14 mouse cellular contexts compared by ENCODE assay signal in the genomic region with DNA sequence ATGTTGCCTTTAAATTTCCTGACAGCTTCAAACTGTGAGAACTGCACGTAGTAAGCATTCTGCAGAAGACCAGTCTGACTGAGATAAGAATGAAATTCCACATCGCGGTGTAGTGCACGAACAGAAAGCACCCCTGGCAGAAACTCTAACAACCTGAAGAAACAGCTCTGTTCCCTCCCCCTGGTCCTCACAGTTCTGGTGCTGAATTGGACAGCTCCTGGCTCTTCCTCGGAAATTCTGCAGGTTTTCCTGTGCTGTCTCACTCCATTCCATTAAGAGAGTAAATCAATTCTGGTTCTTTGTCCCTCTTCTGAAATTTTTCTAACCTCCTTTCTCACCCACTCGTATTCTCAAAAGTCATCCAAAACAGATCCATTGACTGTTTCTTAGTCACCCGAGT. TPM values are rescaled to one million over a fixed set of nuclear protein-coding genes. Genes with fewer than 3 reads are reported as not detected.
A peak's percentile ranks its signal among the peaks of the same experiment; 100 is the strongest.
DNase-seq lines count a peak whose midpoint lies in the region; ATAC-seq and TF ChIP-seq lines count a peak whose summit lies in the region.
"Had no signal": no experiment of that assay in that cellular context is flagged by ENCODE, and none has a peak within 500 bp of the region (broad histone marks: within the 10 kb centered on the region; RNA-seq: fewer than 3 reads in every experiment).

No protein-coding gene starts in this region.

- no peaks in the 10 kb centered on the region for H3K36me3 ChIP-seq in kidney, postnatal 0 days (ENCODE audit: insufficient read depth, low read length)
- no peaks in the 10 kb centered on the region for H3K36me3 ChIP-seq in ES-E14 (ENCODE audit: control insufficient read depth, insufficient read depth, low read length, poor library complexity, severe bottlenecking)
- no peaks in the 10 kb centered on the region for H3K36me3 ChIP-seq in embryonic facial prominence, embryonic 14.5 days (ENCODE audit: control insufficient read depth, insufficient read depth, low read length)
- H3K36me3 ChIP-seq: embryonic facial prominence, embryonic 13.5 days had no signal

- no peak overlapping the region for H3K4me3 ChIP-seq in kidney, postnatal 0 days (replicated peaks; ENCODE audit: low read depth, low read length)
- H3K4me3 ChIP-seq in ES-E14 (ENCODE audit: insufficient read depth in 1 of 2, low read depth in 1 of 2, low read length in 2 of 2, poor library complexity in 1 of 2, severe bottlenecking in 1 of 2) = no peak overlapping the region
- H3K4me3 ChIP-seq in embryonic facial prominence, embryonic 14.5 days (ENCODE audit: low read depth, low read length) = no peak overlapping the region
- H3K4me3 ChIP-seq: embryonic facial prominence, embryonic 13.5 days had no signal

- DNase-seq in kidney, postnatal 0 days (ENCODE audit: low spot score) = peak; percentile 67
- DNase-seq in kidney, adult 9 months = no peak
- DNase-seq in 3T3-L1 (ENCODE audit: low read depth, low spot score) (peak; percentile 43), ES-E14 (ENCODE audit: low read depth, low spot score) (peak; percentile 25), MN1 (ENCODE audit: low spot score) (no peak)
- peak; percentile 64 for DNase-seq in embryonic facial prominence, embryonic 14.5 days (ENCODE audit: low spot score)
- no peak for DNase-seq in left cerebral cortex, postnatal 14 days (ENCODE audit: low spot score in 2 of 2)
- DNase-seq in c-Kit-positive CD71-positive TER-119-positive erythroid progenitor cells, embryonic 14.5 days (ENCODE audit: low spot score) = no peak
- DNase-seq: forebrain, postnatal 0 days had no signal

- no peak overlapping the region for H3K27ac ChIP-seq in kidney, postnatal 0 days
- H3K27ac ChIP-seq in ES-E14 (ENCODE audit: insufficient read depth, low read depth, low read length, poor library complexity, severe bottlenecking) = no peak overlapping the region
- H3K27ac ChIP-seq in embryonic facial prominence, embryonic 14.5 days (replicated peaks; ENCODE audit: low read depth, low read length) = no peak overlapping the region
- H3K27ac ChIP-seq: embryonic facial prominence, embryonic 13.5 days; hindbrain, postnatal 0 days had no signal

- H3K4me2 ChIP-seq in kidney, postnatal 0 days (ENCODE audit: low read length) = no peak overlapping the region
- H3K4me2 ChIP-seq in embryonic facial prominence, embryonic 14.5 days (ENCODE audit: low read depth, low read length) = no peak overlapping the region
- H3K4me2 ChIP-seq: embryonic facial prominence, embryonic 13.5 days had no signal

- WGBS in kidney, postnatal 0 days = 24% methylated on average over 7 of the region's 7 CpGs
- 23% methylated on average over 7 of the region's 7 CpGs for WGBS in embryonic facial prominence, embryonic 14.5 days

- no peaks in the 10 kb centered on the region for H3K9me3 ChIP-seq in kidney, postnatal 0 days (replicated peaks; ENCODE audit: low read length)
- H3K9me3 ChIP-seq in ES-E14 (ENCODE audit: control insufficient read depth, insufficient read depth, low read depth, low read length) = no peaks in the 10 kb centered on the region
- no peaks in the 10 kb centered on the region for H3K9me3 ChIP-seq in embryonic facial prominence, embryonic 14.5 days (ENCODE audit: control insufficient read depth, low read length)
- H3K9me3 ChIP-seq: embryonic facial prominence, embryonic 13.5 days had no signal

- in situ Hi-C loops in ES-E14 (cut with MboI; ENCODE audit: low sequenced_read_pairs in 2 of 2, unreplicated experiment in 2 of 2) = no loop called here

- TF ChIP-seq CTCF in kidney, postnatal 0 days (IDR thresholded peaks at IDR 0.05; ENCODE audit: low read depth) = no peak

- no peak overlapping the region for H3K9ac ChIP-seq in kidney, postnatal 0 days (ENCODE audit: low read depth, low read length)
- no peak overlapping the region for H3K9ac ChIP-seq in ES-E14 (ENCODE audit: insufficient read depth, low read depth, low read length, poor library complexity, severe bottlenecking)
- no peak overlapping the region for H3K9ac ChIP-seq in embryonic facial prominence, embryonic 14.5 days (ENCODE audit: low read depth, low read length)
- H3K9ac ChIP-seq: embryonic facial prominence, embryonic 13.5 days; forebrain, postnatal 0 days had no signal

- ATAC-seq in kidney, postnatal 0 days (replicated peaks; ENCODE audit: low FRiP score, low read depth) = no peak
- no peak for ATAC-seq in embryonic facial prominence, embryonic 14.5 days (ENCODE audit: low read depth)
- ATAC-seq: forebrain, postnatal 0 days; hindbrain, postnatal 0 days had no signal

- H3K27me3 ChIP-seq in kidney, postnatal 0 days (ENCODE audit: insufficient read depth, low read length) = no peaks in the 10 kb centered on the region
- no peaks in the 10 kb centered on the region for H3K27me3 ChIP-seq in embryonic facial prominence, embryonic 14.5 days (replicated peaks; ENCODE audit: control insufficient read depth, insufficient read depth, low read length)
- H3K27me3 ChIP-seq: embryonic facial prominence, embryonic 13.5 days had no signal

- H3K4me1 ChIP-seq in kidney, postnatal 0 days (replicated peaks; ENCODE audit: insufficient read depth, low read length) = no peaks in the 10 kb centered on the region
- no peaks in the 10 kb centered on the region for H3K4me1 ChIP-seq in ES-E14 (ENCODE audit: control insufficient read depth in 2 of 2, insufficient read depth in 2 of 2, low read length in 2 of 2, poor library complexity in 1 of 2)
- H3K4me1 ChIP-seq in embryonic facial prominence, embryonic 14.5 days (ENCODE audit: control insufficient read depth, insufficient read depth, low read length) = no peaks in the 10 kb centered on the region
- H3K4me1 ChIP-seq: embryonic facial prominence, embryonic 13.5 days had no signal

- intact Hi-C loops in left cerebral cortex, postnatal 14 days (cut with DNase I) = no loop called here

TF ChIP-seq in ES-E14, 5 proteins besides CTCF, POLR2A, EP300 and RAD21:
- no peak for TF ChIP-seq CHD2 (IDR thresholded peaks at IDR 0.05; ENCODE audit: low read depth, low read length)
- TF ChIP-seq HCFC1 (IDR thresholded peaks at IDR 0.05; ENCODE audit: borderline replicate concordance, insufficient read depth, low read length) = no peak
- TF ChIP-seq MAFK (IDR thresholded peaks at IDR 0.05; ENCODE audit: insufficient read depth, low read depth, low read length) = no peak
- TF ChIP-seq ZC3H11A (IDR thresholded peaks at IDR 0.05; ENCODE audit: borderline replicate concordance, low read depth, low read length) = no peak
- no peak for TF ChIP-seq ZNF384 (IDR thresholded peaks at IDR 0.05; ENCODE audit: low read depth, low read length)

RNA-seq across cellular contexts. Expression of a gene that starts 43.6 kb away (rescaled TPM):
- 1.4 and 1.6 TPM in 2 replicates for polyA plus RNA-seq in kidney, postnatal 0 days (2015; fragmentation: Nextera tagmentation; extraction: Ambion mirVana)
- 0.76 and 1.1 TPM in 2 replicates for total RNA-seq in ES-E14 (2012; rRNA removed)
- polyA plus RNA-seq in embryonic facial prominence, embryonic 14.5 days (2014; fragmentation: Nextera tagmentation; extraction: Ambion mirVana) = 2.2 and 5.1 TPM in 2 replicates
- 1 to 10 TPM; 1.6 to 1.9 TPM for total RNA-seq in left cerebral cortex, postnatal 14 days (2021)
- total RNA-seq: granulocyte monocyte progenitor cell, adult 5-6 weeks; liver, adult 2 months; megakaryocyte-erythroid progenitor cell, adult 5-6 weeks had no signal
- polyA plus RNA-seq: liver, adult 2 months had no signal

Comparison
In these comparisons a context has a peak if more than half of its experiments do, and no peak if none do; other contexts are left out.
1. DNase-seq: peak in kidney, postnatal 0 days (single experiment), 3T3-L1 (single experiment), ES-E14 (single experiment) and embryonic facial prominence, embryonic 14.5 days (single experiment); none in kidney, adult 9 months (single experiment), left cerebral cortex, postnatal 14 days (0 of 2), MN1 (single experiment) and c-Kit-positive CD71-positive TER-119-positive erythroid progenitor cells, embryonic 14.5 days (single experiment).